Mouse (Mus musculus) right cerebral cortex, postnatal 10 days (tissue): ENCODE measurements around the gene Myo19.

Experiments used
- DNase-seq, 2 experiments: peaks; one replicate each; pipeline ENCODE4 v3.0.0; 2021; ENCODE audit warnings: low spot score in 2 of 2

Gene Myo19

GRCm38 (mm10) chr11:84944639-84945435, 64.9 kb downstream of the Myo19 start:
- no peak for DNase-seq

- no peak for DNase-seq
Measured at GRCm38 (mm10) chr11:84945841-84946240, 65.9 kb downstream of the Myo19 start.

DNA sequence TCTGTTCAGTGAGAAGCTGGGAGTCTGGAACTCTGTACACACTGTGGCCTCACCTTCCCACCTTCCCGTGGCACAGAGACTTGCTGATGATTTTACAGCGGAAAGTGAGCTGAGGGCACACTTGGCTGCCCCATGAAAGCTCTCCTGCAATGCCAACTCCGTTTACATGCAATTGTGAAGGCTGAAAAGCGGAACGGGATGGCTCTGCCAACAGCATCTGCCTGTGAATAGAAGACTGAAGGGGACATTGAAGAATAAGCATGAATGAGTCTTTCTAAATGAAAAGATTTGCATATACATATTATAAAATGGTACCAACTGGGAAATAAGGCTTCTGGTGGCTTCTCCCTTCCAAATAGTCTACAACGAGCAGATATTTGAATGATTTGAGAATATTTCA, 67.3 kb downstream of the Myo19 start:
- no peak for DNase-seq

GRCm38 (mm10) chr11:84948114-84948513, 68.2 kb downstream of the Myo19 start:
- no peak for DNase-seq

DNA sequence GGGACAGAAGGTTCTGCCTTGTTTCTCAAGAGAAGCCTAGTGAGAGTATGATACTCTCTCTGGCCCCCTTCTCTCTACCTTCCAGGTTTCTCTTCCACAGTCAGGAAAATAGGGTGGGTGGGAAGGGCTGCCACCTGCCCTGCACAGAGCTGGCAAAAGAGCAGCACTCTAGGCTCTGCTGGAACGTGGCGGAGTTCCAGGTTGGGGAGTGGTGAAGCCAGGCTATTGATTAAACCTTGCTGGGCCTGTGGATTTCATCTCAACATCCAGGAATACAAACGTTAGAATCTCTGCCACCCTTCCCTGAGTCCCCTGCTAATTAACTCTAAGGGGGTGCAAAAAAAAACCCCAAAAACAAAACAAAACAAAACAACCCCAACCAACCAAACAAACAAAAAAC, 68.6 kb downstream of the Myo19 start:
- no peak for DNase-seq

- no peak for DNase-seq
Measured at GRCm38 (mm10) chr11:84952611-84953010, 72.7 kb downstream of the Myo19 start.

DNA sequence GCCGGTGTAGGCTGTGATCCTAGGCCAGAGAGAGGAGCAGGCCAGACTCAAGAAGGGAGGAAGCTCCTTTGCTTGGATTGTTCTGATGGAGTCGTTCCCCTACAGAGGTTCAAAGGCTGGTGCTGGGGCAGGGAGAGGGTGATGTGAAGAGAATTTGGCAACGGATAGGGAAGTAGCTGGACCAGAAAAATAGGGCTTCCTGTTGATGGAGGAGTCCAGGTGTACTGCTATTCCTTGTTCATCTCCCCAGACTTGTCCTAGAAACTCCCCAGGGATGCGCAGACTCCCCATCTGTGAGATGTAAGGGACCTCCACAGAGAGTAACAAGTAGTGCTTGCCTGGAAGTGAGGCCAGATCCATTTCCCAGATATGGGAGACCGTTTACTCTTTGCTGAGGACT, 76.5 kb downstream of the Myo19 start:
- DNase-seq = no peak

GRCm38 (mm10) chr11:84957171-84957570, 77.2 kb downstream of the Myo19 start:
- no peak for DNase-seq

- DNase-seq = peak in 1 of 2 experiments; percentile 48
Measured at GRCm38 (mm10) chr11:84957591-84958270, 77.8 kb downstream of the Myo19 start, which contains the start of gene Car4. Gene Car4, plus strand, starts transcription at chr11:84957786.

GRCm38 (mm10) chr11:84958271-84958630, 78.3 kb downstream of the Myo19 start:
- no peak for DNase-seq

GRCm38 (mm10) chr11:84959181-84959580, 79.2 kb downstream of the Myo19 start:
- no peak for DNase-seq

DNA sequence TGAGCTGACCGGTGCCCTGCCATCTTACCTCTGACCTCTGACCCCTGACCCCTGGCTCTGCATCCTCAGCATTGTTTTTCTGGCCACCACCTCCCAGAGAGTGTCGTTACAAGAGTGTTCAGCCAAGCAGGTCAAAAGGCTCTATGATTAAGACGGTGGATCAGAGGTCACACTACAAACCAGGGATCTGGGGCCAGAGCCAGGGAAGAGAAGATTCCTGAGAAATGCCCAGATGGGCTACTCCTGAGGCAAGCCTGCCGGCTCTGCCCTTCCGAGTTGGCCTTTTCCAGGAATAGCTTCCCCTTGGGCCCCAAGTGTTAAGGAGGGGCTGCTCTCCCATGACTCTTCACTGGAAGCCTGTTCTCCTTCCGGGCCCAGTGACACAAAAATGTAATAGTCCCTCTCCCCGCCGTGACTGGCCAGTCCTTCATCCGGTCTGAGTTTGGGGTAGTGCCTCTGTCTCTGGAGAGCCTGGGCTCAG, 79.8 kb downstream of the Myo19 start:
- DNase-seq = no peak

DNA sequence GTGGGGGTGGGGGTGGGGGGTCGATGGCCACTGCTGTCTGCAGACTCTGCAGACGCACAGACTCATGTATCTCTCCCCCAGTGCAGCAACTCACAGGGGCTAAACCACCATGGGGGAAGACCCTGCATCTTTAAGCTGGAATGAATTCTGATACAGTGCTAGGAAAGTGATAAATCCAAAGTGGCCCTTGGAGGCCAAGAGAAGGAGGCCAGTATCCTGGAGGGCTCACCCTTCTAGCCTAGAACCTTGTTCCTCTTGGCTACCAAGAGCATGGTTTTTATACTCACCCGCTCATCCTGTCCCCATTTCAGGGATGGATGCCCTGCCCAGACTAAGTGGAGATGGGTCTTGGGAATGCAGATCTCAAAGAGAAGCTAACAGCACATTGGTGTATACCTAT, 80.3 kb downstream of the Myo19 start:
- DNase-seq = no peak

- DNase-seq = no peak
Measured at GRCm38 (mm10) chr11:84960780-84961179, 80.8 kb downstream of the Myo19 start.
